Comparison of ENCODE assay signal across 11 mouse cellular contexts in genomic region chr16:37652654-37653053, GRCm38 (mm10). TPM values are rescaled to one million over a fixed set of nuclear protein-coding genes. Genes with fewer than 3 reads are reported as not detected.
DNase-seq lines count a peak whose midpoint lies in the region; ATAC-seq and TF ChIP-seq lines count a peak whose summit lies in the region.
"Had no signal": no experiment of that assay in that cellular context is flagged by ENCODE, and none has a peak within 500 bp of the region (broad histone marks: within the 10 kb centered on the region; RNA-seq: fewer than 3 reads in every experiment).

No protein-coding gene starts in this region.

- H3K9me3 ChIP-seq in heart, embryonic 15.5 days (replicated peaks) = no peaks in the 10 kb centered on the region
- no peaks in the 10 kb centered on the region for H3K9me3 ChIP-seq in E14TG2a.4 (ENCODE audit: low read length)
- no peaks in the 10 kb centered on the region for H3K9me3 ChIP-seq in forebrain, postnatal 0 days (ENCODE audit: low read length)
- no peaks in the 10 kb centered on the region for H3K9me3 ChIP-seq in liver, embryonic 15.5 days (replicated peaks)

- no peak for TF ChIP-seq CTCF in E14TG2a.4 (conservative IDR thresholded peaks at IDR 0.05; ENCODE audit: low read length)
- TF ChIP-seq CTCF in forebrain, postnatal 0 days (IDR thresholded peaks at IDR 0.05; ENCODE audit: low read depth) = no peak

- H3K27me3 ChIP-seq in heart, embryonic 15.5 days = no peaks in the 10 kb centered on the region
- no peaks in the 10 kb centered on the region for H3K27me3 ChIP-seq in E14TG2a.4 (ENCODE audit: insufficient read depth, low read length)
- H3K27me3 ChIP-seq in forebrain, postnatal 0 days (ENCODE audit: insufficient read depth, low read length) = no peaks in the 10 kb centered on the region
- H3K27me3 ChIP-seq in liver, embryonic 15.5 days = no peaks in the 10 kb centered on the region

- H3K4me2 ChIP-seq in heart, embryonic 15.5 days = peak overlapping the region; percentile 70
- H3K4me2 ChIP-seq in forebrain, postnatal 0 days (ENCODE audit: low read depth) = peak overlapping the region; percentile 58; the same call in 1 of the 2 replicates
- H3K4me2 ChIP-seq in liver, embryonic 15.5 days = peak overlapping the region; percentile 75

- no peak for ATAC-seq in heart, embryonic 15.5 days (replicated peaks; ENCODE audit: insufficient number of reproducible peaks, insufficient read depth, low FRiP score, low read depth)
- ATAC-seq in forebrain, postnatal 0 days = no peak
- ATAC-seq in liver, embryonic 15.5 days (ENCODE audit: insufficient read depth) = no peak
- ATAC-seq: inflammation-experienced regulatory T-cells, adult 6 months had no signal

- H3K9ac ChIP-seq in heart, embryonic 15.5 days = 0 out of 2 replicates have a peak overlapping the region, but pooled peaks have one; percentile 23
- H3K9ac ChIP-seq in forebrain, postnatal 0 days = no peak overlapping the region
- no peak overlapping the region for H3K9ac ChIP-seq in liver, embryonic 15.5 days

- WGBS in heart, embryonic 15.5 days = 82% methylated on average over 5 of the region's 5 CpGs
- WGBS in forebrain, postnatal 0 days = 72% methylated on average over 5 of the region's 5 CpGs
- WGBS in liver, embryonic 15.5 days (ENCODE audit: insufficient replicate concordance) = 73% methylated on average over 5 of the region's 5 CpGs

- intact Hi-C loops in heart, postnatal 25 days (cut with DNase I) = loop anchor here (5.0 kb wide), 1 partner anchor 110 kb away; no protein-coding TSS in a partner anchor
- intact Hi-C loops in gastrocnemius, postnatal 36 days (cut with DNase I) = no loop called here

- H3K27ac ChIP-seq in heart, embryonic 15.5 days = no peak overlapping the region
- H3K27ac ChIP-seq in forebrain, postnatal 0 days (ENCODE audit: low read depth, low read length) = no peak overlapping the region
- 0 out of 2 replicates have a peak overlapping the region, but pooled peaks have one; percentile 38 for H3K27ac ChIP-seq in liver, embryonic 15.5 days (replicated peaks)

- H3K4me3 ChIP-seq in heart, embryonic 15.5 days = peak overlapping the region; percentile 77
- H3K4me3 ChIP-seq in E14TG2a.4 (replicated peaks; ENCODE audit: low read length) = peak overlapping the region; percentile 95
- H3K4me3 ChIP-seq in forebrain, postnatal 0 days (ENCODE audit: low read depth, low read length) = no peak overlapping the region
- peak overlapping the region; percentile 75 for H3K4me3 ChIP-seq in liver, embryonic 15.5 days (replicated peaks)

- H3K4me1 ChIP-seq in heart, embryonic 15.5 days (replicated peaks) = peaks cover 21% of the 10 kb centered on the region
- peaks cover 79% of the 10 kb centered on the region for H3K4me1 ChIP-seq in E14TG2a.4 (replicated peaks; ENCODE audit: low read depth, low read length)
- peaks cover 16% of the 10 kb centered on the region; the same call in 1 of the 2 replicates for H3K4me1 ChIP-seq in forebrain, postnatal 0 days (ENCODE audit: insufficient read depth)
- peaks cover 32% of the 10 kb centered on the region for H3K4me1 ChIP-seq in liver, embryonic 15.5 days (replicated peaks)

- H3K36me3 ChIP-seq in heart, embryonic 15.5 days = peaks cover 7% of the 10 kb centered on the region
- H3K36me3 ChIP-seq in E14TG2a.4 (ENCODE audit: insufficient read depth, low read length) = peaks cover 22% of the 10 kb centered on the region
- H3K36me3 ChIP-seq in forebrain, postnatal 0 days (ENCODE audit: insufficient read depth) = peaks cover 6% of the 10 kb centered on the region; the same call in 1 of the 2 replicates
- peaks cover 8% of the 10 kb centered on the region for H3K36me3 ChIP-seq in liver, embryonic 15.5 days (replicated peaks)

- no peak for DNase-seq in heart, postnatal 25 days (ENCODE audit: low spot score)
- no peak for DNase-seq in forebrain, postnatal 0 days
- no peak for DNase-seq in gastrocnemius, postnatal 36 days
- DNase-seq in urinary bladder, postnatal 36 days (ENCODE audit: low spot score in 2 of 2) = no peak
- DNase-seq in thymus, postnatal 36 days = no peak
- DNase-seq: adrenal gland, postnatal 25 days; embryo, embryonic 11 days had no signal

RNA-seq across cellular contexts. Expression of gene Ndufb4, which starts 1.6 kb away (rescaled TPM):
- 64.7 and 134 TPM in 2 replicates for polyA plus RNA-seq in heart, embryonic 15.5 days (2015; fragmentation: Nextera tagmentation; extraction: Ambion mirVana)
- total RNA-seq in heart, postnatal 25 days (2021) = 100 to 1,000 TPM; 168 to 170 TPM
- 33.9 and 49.3 TPM in 2 replicates for total RNA-seq in forebrain, postnatal 0 days (2014; rRNA removed)
- polyA plus RNA-seq in forebrain, postnatal 0 days (2015; fragmentation: Nextera tagmentation; extraction: Ambion mirVana) = 79.1 and 117 TPM in 2 replicates
- 21.5 and 31.8 TPM in 2 replicates for polyA plus RNA-seq in liver, embryonic 15.5 days (2015; fragmentation: Nextera tagmentation; extraction: Ambion mirVana)
- 100 to 1,000 TPM; 178 to 186 TPM for total RNA-seq in gastrocnemius, postnatal 36 days (2021)
